Mouse (Mus musculus) intestine, embryonic 14.5 days (tissue): ENCODE data around the gene Cdkl5. TPM values are rescaled to one million over a fixed set of nuclear protein-coding genes. Genes with fewer than 3 reads are reported as not detected.

Experiments
- ATAC-seq: fragments of 200-750 bp; cut with Nextera tagmentation; replicated peaks from 2 replicates; pipeline ENCODE4 v1.8.0; 2017; ENCODE audit warnings: low read depth, moderate number of reproducible peaks, moderate TSS enrichment, moderate library complexity; ENCODE audit not compliant: low FRiP score, low TSS enrichment
- DNase-seq: peaks from one replicate; pipeline ENCODE4 v3.0.0-alpha.2; 2018; ENCODE audit warnings: low spot score
- H3K27ac ChIP-seq: fragments of 300-500 bp; sonication (generic); 2 replicates; pipeline ENCODE4 v1.5.1; 2014; ENCODE audit warnings: low read depth, mild to moderate bottlenecking, control low read depth
- H3K27me3 ChIP-seq: fragments of 300-500 bp; sonication (generic); replicated peaks from 2 replicates; pipeline ENCODE4 v1.6.1; 2014; ENCODE audit warnings: low read length, control low read depth; ENCODE audit not compliant: control insufficient read depth, insufficient read depth
- H3K36me3 ChIP-seq: fragments of 300-500 bp; sonication (generic); 2 replicates; pipeline ENCODE4 v1.6.1; 2014; ENCODE audit warnings: low read length, control low read depth; ENCODE audit not compliant: control insufficient read depth, insufficient read depth
- H3K4me1 ChIP-seq: fragments of 300-500 bp; sonication (generic); replicated peaks from 2 replicates; pipeline ENCODE4 v1.6.1; 2014; ENCODE audit warnings: low read length, control low read depth, mixed read lengths; ENCODE audit not compliant: control insufficient read depth, insufficient read depth
- H3K4me2 ChIP-seq: fragments of 300-500 bp; sonication (generic); 2 replicates; pipeline ENCODE4 v1.6.1; 2014; ENCODE audit warnings: low read length
- H3K4me3 ChIP-seq: fragments of 300-500 bp; sonication (generic); 2 replicates; pipeline ENCODE4 v1.5.1; 2014; ENCODE audit warnings: low read depth, low read length, control low read depth, mixed read lengths
- H3K9ac ChIP-seq: fragments of 300-500 bp; sonication (generic); 2 replicates; pipeline ENCODE4 v1.6.1; 2014; ENCODE audit warnings: mild to moderate bottlenecking, low read length
- H3K9me3 ChIP-seq: fragments of 300-500 bp; sonication (generic); 2 replicates; pipeline ENCODE4 v1.6.1; 2016; ENCODE audit warnings: low read length, control low read depth; ENCODE audit not compliant: control insufficient read depth
- WGBS: fragments of 180-500 bp; shearing (Covaris S2); extraction: QIAGEN DNeasy Blood & Tissue Kit; methylation state at CpG from one replicate; pipeline ENCODE4 v1.1.7; 2014; 5-methylcytosine and 5-hydroxymethylcytosine counted together
- polyA plus RNA-seq: library from polyadenylated mRNA; unstranded; fragments of >200 nt; fragmentation: Nextera tagmentation; extraction: Ambion mirVana; gene quantifications from 2 replicates; pipeline ENCODE4 v1.2.1, GENCODE M21; 2014

Cdkl5 gene
- polyA plus RNA-seq, 1 experiment from 2014 or later = 2.6 TPM

DNA sequence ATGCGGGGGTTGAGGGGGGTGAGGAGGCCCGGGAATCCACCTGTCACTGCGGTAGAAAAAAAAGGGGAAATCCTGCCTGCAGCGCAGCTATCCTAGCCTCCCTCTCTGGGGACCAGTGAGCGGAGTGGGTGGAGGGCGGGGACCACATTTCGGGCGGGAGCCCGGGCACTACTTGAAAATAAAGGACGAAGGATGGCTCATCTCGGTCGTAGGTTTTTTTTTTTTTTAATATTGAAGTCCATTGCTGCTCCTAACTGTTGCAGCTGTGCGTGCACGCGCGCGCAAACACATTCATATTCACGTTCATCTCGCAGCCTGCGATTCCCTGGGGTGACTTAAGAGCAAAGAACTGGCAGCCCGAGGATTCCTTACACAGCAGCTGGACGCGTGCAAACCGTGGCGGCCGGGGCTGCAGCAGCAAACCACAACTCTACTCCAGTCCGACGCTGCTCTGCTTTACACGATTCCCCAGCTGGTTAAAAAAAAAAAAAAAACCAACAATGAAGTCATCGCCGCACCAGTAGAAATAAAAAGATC, 695 bp upstream of the Cdkl5 start:
- H3K27ac ChIP-seq = peak overlapping the region; percentile 22; the same call in 1 of the 2 replicates
- H3K9ac ChIP-seq = peak overlapping the region; percentile 20; the same call in 1 of the 2 replicates
- H3K4me1 ChIP-seq = no peaks in the 10 kb centered on the region
- H3K27me3 ChIP-seq = peaks cover 4% of the 10 kb centered on the region; the same call in 1 of the 2 replicates
- peak overlapping the region; percentile 44 for H3K4me2 ChIP-seq
- 10% methylated on average over 30 of the region's 31 CpGs for WGBS
- ATAC-seq = peak; percentile 40; the same call in 1 of the 2 replicates
- peak; percentile 65 for DNase-seq
- no peaks in the 10 kb centered on the region for H3K36me3 ChIP-seq
- peak overlapping the region; percentile 52 for H3K4me3 ChIP-seq
- no peaks in the 10 kb centered on the region for H3K9me3 ChIP-seq

DNA sequence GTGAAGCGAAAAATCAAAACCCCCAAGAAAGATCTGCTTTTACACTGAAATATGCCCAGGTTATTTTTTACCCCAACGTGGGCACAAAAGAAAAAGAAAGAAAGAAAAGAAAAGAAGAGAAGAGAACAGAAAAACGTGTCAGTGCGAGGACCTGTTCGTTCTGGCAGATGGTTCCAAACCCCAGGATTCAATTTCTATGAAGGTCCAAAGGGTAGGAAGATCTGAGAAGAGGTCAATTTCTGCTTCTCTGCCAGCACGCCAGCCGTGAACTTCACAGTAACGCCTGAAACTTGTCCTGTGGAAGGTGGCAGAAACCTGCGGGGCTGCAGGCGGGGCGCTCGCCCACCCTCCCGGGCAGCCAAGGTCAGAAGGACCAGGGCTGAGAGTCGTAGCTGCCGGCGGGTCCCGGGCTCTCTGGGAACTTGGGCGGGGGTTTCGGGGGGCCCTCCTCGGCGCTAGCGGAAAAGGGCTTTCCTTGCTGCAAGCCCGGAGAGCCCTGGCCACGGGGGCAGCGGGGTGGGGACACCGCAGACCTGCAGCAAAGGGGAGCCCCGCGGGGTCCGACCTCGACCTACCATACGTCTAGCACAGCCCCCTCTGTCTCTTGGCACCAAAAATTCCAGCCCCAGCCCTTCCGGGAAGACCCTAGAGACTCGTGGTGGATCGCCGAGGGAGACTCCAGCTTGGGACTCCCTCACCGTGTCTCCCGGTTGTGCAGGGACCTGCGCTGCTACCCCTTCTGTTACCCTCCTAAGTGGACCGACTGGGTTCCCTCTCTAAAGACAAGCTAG, 560 bp downstream of the Cdkl5 start:
- Histone ChIP-seq H3K9me3 (no peaks in the 10 kb centered on the region), H3K36me3 (no peaks in the 10 kb centered on the region), H3K4me1 (no peaks in the 10 kb centered on the region), H3K4me2 (peak overlapping the region; percentile 52), H3K9ac (peak overlapping the region; percentile 50), H3K27ac (peak overlapping the region; percentile 65; the same call in 1 of the 2 replicates), H3K27me3 (no peaks in the 10 kb centered on the region; the same call in 1 of the 2 replicates), H3K4me3 (peak overlapping the region; percentile 52)
- no peak; the same call in none of the 2 replicates for ATAC-seq
- no peak for DNase-seq
- WGBS = 13% methylated on average over 39 of the region's 39 CpGs

DNA sequence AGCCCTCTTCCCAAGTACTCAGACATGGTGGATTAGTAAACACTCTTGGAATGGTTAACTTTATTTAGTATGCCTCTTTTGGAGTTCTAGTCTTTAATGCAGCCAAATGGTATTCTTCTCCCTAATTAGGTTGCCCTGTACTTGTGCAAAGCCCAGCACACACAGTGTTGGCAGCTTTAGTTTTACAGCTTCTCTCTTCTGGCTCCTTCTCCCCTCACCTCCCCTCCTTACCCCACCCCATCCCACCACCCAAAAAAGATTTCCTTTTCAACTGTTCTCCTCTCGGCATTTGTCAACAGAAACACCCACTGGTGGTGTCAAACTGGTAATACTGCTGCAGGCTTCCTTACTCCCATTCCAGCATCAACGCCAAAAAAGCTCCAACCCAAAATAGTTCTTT, 1.8 kb downstream of the Cdkl5 start:
- no peak for ATAC-seq
- no peaks in the 10 kb centered on the region; the same call in 1 of the 2 replicates for H3K27me3 ChIP-seq
- H3K36me3 ChIP-seq = no peaks in the 10 kb centered on the region
- H3K9me3 ChIP-seq = no peaks in the 10 kb centered on the region
- no peaks in the 10 kb centered on the region for H3K4me1 ChIP-seq
- no peak for DNase-seq
- no peak overlapping the region for H3K4me2 ChIP-seq
- H3K27ac ChIP-seq = no peak overlapping the region
- 53% methylated on average over 2 of the region's 2 CpGs for WGBS
- no peak overlapping the region for H3K9ac ChIP-seq
- no peak overlapping the region for H3K4me3 ChIP-seq

DNA sequence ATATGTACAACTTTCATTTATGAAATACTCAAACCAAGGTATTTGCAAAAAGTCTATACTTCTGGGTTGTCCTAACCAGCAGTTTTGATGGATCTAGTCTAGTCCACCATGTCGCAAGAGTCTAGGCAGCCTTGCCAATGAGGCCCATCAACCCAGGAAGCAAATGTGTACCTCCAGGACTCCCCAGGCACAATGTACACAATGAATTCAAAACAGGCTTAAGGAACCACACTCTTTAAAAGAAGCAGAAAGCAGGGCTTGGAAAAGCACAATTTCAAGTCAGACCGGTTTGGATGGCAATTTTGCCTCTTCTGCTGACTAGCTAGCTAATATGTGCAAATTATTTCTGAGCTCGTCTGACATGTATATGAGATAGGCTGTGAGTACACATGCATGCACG, 4.2 kb downstream of the Cdkl5 start:
- no peak overlapping the region for H3K4me3 ChIP-seq
- WGBS = 73% methylated on average over 4 of the region's 4 CpGs
- no peak overlapping the region for H3K9ac ChIP-seq
- no peaks in the 10 kb centered on the region for H3K27me3 ChIP-seq
- H3K4me1 ChIP-seq = no peaks in the 10 kb centered on the region
- no peak overlapping the region for H3K27ac ChIP-seq
- H3K4me2 ChIP-seq = no peak overlapping the region
- H3K36me3 ChIP-seq = no peaks in the 10 kb centered on the region
- ATAC-seq (no peak), DNase-seq (no peak)
- H3K9me3 ChIP-seq = no peaks in the 10 kb centered on the region

DNA sequence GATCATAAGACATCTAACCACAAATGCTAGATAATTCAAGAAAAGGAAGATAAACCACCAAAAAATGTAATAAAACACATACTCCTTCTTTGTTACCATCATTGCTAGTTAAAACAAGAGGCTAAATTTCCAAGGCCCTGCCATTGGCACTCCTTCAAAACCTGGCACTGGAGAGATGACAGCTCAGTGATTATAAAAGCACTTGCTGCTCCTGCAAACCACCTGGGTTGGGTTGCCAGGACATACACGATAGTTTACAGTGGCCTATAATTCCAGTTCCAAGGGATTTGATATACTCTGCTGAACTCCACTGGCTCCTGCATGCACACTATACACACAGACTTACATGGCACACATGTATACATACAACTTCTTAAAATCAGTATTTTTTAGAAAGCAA, 16.6 kb downstream of the Cdkl5 start:
- no peak for ATAC-seq
- Histone ChIP-seq H3K9me3 (no peaks in the 10 kb centered on the region), H3K36me3 (no peaks in the 10 kb centered on the region), H3K4me2 (no peak overlapping the region), H3K4me3 (no peak overlapping the region), H3K27ac (no peak overlapping the region), H3K27me3 (no peaks in the 10 kb centered on the region; the same call in 1 of the 2 replicates), H3K4me1 (no peaks in the 10 kb centered on the region), H3K9ac (no peak overlapping the region)
- 79% methylated on average over 1 of the region's 1 CpGs for WGBS
- no peak for DNase-seq

DNA sequence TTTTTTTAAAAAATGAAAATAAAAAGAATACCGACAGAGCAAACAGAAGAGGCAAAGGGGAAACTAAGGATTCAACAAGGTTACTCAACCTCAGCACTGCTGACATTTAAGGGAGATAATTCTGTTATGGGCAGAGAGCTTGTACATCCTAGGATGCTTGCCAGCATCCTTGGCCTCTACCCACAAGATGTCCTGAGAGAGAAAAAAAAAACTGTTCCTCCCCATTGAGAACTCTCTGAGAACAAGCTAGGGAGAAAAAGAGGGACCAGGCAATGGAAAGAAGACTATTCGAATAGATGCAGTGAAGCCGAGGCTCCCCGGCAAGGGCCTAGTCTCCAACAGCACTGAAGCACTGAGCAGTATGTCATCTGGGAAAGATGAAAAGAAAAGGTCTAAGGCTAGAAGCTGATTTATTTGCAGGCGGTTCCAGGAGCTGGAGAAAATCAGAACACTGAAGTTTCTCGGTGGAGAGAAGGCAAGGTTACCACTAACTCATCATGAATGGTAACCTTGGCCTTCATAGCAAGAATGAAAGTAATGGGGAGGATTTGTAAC, 22.4 kb downstream of the Cdkl5 start:
- Histone ChIP-seq H3K4me2 (no peak overlapping the region), H3K4me1 (no peaks in the 10 kb centered on the region), H3K36me3 (no peaks in the 10 kb centered on the region), H3K27ac (no peak overlapping the region), H3K9ac (no peak overlapping the region), H3K9me3 (no peaks in the 10 kb centered on the region), H3K27me3 (no peaks in the 10 kb centered on the region; the same call in 1 of the 2 replicates), H3K4me3 (no peak overlapping the region)
- DNase-seq (no peak), ATAC-seq (no peak)
- WGBS = 85% methylated on average over 6 of the region's 6 CpGs

DNA sequence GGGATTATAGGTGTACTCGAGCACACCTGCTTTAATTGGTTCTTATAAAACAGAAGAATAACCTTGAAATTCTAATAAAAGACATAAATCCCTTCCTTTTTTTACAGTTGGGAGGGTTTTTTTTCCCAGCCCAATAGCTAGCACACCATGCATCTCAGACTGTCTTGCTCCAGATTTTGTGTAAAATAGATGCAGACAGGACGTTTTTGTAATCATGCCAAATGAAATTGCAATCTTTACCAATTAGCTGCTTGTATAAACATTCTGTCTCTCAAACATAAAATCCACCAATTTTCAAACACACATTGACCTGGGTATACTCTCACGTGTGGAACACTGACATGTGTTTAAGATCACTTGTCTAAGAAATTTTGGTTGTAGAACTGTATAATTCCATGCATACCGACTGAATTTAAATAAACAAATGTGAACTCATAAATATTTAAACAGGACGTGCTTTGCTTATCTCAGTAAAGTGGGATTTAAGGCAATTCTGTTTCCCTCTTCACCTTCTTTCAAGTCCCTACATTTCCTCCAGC, 35.8 kb downstream of the Cdkl5 start:
- DNase-seq = no peak
- Histone ChIP-seq H3K27me3 (no peaks in the 10 kb centered on the region), H3K4me3 (no peak overlapping the region)

DNA sequence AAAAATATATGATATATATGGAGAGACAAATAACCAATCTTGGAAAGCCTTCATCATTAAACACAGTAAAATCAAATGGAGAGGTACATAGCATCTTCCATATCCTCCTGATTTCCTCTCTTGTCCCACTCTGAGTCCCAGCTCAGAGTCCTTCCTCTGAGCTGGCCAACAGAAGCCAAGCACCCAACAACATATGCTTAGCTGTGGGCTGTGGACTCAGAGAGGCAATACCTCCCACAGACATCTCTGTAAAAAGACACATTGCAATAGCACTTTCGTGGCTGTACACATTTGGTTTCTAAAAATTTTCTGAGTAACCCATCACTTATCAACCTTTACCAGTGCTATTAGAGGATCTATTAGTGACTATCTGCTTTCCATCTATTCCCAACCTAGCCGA, 44.9 kb downstream of the Cdkl5 start:
- Histone ChIP-seq H3K27ac (no peak overlapping the region), H3K27me3 (no peaks in the 10 kb centered on the region; the same call in 1 of the 2 replicates), H3K4me2 (no peak overlapping the region), H3K4me3 (no peak overlapping the region), H3K4me1 (no peaks in the 10 kb centered on the region), H3K9me3 (no peaks in the 10 kb centered on the region), H3K9ac (no peak overlapping the region), H3K36me3 (no peaks in the 10 kb centered on the region)
- no peak for DNase-seq
- no peak for ATAC-seq
- 95% methylated on average over 2 of the region's 2 CpGs for WGBS

More for the DNA sequence above, 35.8 kb downstream of the Cdkl5 start:
- Histone ChIP-seq H3K9ac (no peak overlapping the region), H3K4me1 (no peaks in the 10 kb centered on the region), H3K36me3 (no peaks in the 10 kb centered on the region), H3K27ac (no peak overlapping the region), H3K4me2 (no peak overlapping the region), H3K9me3 (no peaks in the 10 kb centered on the region)
- 37% methylated on average over 5 of the region's 5 CpGs for WGBS
- no peak for ATAC-seq
